Mouse (Mus musculus) heart, embryonic 10.5 days (tissue): ENCODE data around the gene Scd3. TPM values are rescaled to one million over a fixed set of nuclear protein-coding genes. Genes with fewer than 3 reads are reported as not detected.

Experiments
- DNase-seq: peaks from one replicate; pipeline ENCODE4 v3.0.0-alpha.2; 2017; ENCODE audit warnings: low spot score
- H3K27ac ChIP-seq: fragments of 300-500 bp; sonication (generic); 2 replicates; pipeline ENCODE4 v1.5.1; 2016; ENCODE audit warnings: mild to moderate bottlenecking
- H3K27me3 ChIP-seq: fragments of 300-500 bp; sonication (generic); 2 replicates; pipeline ENCODE4 v1.6.1; 2016; ENCODE audit warnings: mild to moderate bottlenecking; ENCODE audit not compliant: poor library complexity, insufficient read depth, severe bottlenecking
- H3K36me3 ChIP-seq: fragments of 300-500 bp; sonication (generic); 2 replicates; pipeline ENCODE4 v1.6.1; 2016; ENCODE audit warnings: mild to moderate bottlenecking, moderate library complexity
- H3K4me1 ChIP-seq: fragments of 300-500 bp; sonication (generic); 2 replicates; pipeline ENCODE4 v1.6.1; 2016; ENCODE audit warnings: mild to moderate bottlenecking
- H3K4me3 ChIP-seq: fragments of 300-500 bp; sonication (generic); 2 replicates; pipeline ENCODE4 v1.5.1; 2016; ENCODE audit warnings: mild to moderate bottlenecking, moderate library complexity
- H3K9me3 ChIP-seq: fragments of 300-500 bp; sonication (generic); 2 replicates; pipeline ENCODE4 v1.6.1; 2016; ENCODE audit warnings: mild to moderate bottlenecking, moderate library complexity
- WGBS: fragments of 180-500 bp; shearing (Covaris S2); methylation state at CpG from one replicate; pipeline ENCODE4 v1.1.7; 2016; 5-methylcytosine and 5-hydroxymethylcytosine counted together
- polyA plus RNA-seq: library from polyadenylated mRNA; unstranded; fragments of >200 nt; fragmentation: Nextera tagmentation; extraction: Ambion mirVana; gene quantifications from 2 replicates; pipeline ENCODE4 v1.2.1, GENCODE M21; 2016

Gene Scd3
- polyA plus RNA-seq, 1 experiment from 2014 or later, result 0.64 TPM

GRCm38 (mm10) chr19:44197053-44197852 lies 5.8 kb upstream of the Scd3 start:
- no peak for DNase-seq
- 70% methylated on average over 10 of the region's 10 CpGs for WGBS
- H3K9me3 ChIP-seq, result no peaks in the 10 kb centered on the region
- 0 out of 2 replicates have a peak, but pooled peaks cover 3% of the 10 kb centered on the region for H3K27me3 ChIP-seq
- no peaks in the 10 kb centered on the region for H3K4me1 ChIP-seq
- H3K27ac ChIP-seq, result no peak overlapping the region
- H3K4me3 ChIP-seq, result no peak overlapping the region
- H3K36me3 ChIP-seq, result no peaks in the 10 kb centered on the region

GRCm38 (mm10) chr19:44198494-44198893 lies 4.6 kb upstream of the Scd3 start:
- H3K9me3 ChIP-seq, result no peaks in the 10 kb centered on the region
- 86% methylated on average over 6 of the region's 6 CpGs for WGBS
- no peaks in the 10 kb centered on the region for H3K36me3 ChIP-seq
- H3K4me3 ChIP-seq, result no peak overlapping the region
- no peak for DNase-seq
- H3K4me1 ChIP-seq, result no peaks in the 10 kb centered on the region
- H3K27ac ChIP-seq, result no peak overlapping the region
- no peaks in the 10 kb centered on the region for H3K27me3 ChIP-seq

- no peak for DNase-seq
Observed at GRCm38 (mm10) chr19:44198964-44199363, 4.1 kb upstream of the Scd3 start.

GRCm38 (mm10) chr19:44207079-44207478 lies 4.0 kb downstream of the Scd3 start:
- 60% methylated on average over 2 of the region's 2 CpGs for WGBS
- Histone ChIP-seq H3K36me3 (no peaks in the 10 kb centered on the region), H3K4me1 (no peaks in the 10 kb centered on the region), H3K4me3 (no peak overlapping the region), H3K9me3 (no peaks in the 10 kb centered on the region), H3K27ac (no peak overlapping the region), H3K27me3 (no peaks in the 10 kb centered on the region)
- no peak for DNase-seq

More at GRCm38 (mm10) chr19:44198964-44199363, 4.1 kb upstream of the Scd3 start:
- 68% methylated on average over 2 of the region's 2 CpGs for WGBS
- Histone ChIP-seq H3K27ac (no peak overlapping the region), H3K4me3 (no peak overlapping the region), H3K36me3 (no peaks in the 10 kb centered on the region), H3K27me3 (no peaks in the 10 kb centered on the region), H3K9me3 (no peaks in the 10 kb centered on the region), H3K4me1 (no peaks in the 10 kb centered on the region)

- WGBS, result 66% methylated on average over 12 of the region's 12 CpGs
- Histone ChIP-seq H3K27ac (no peak overlapping the region), H3K4me1 (no peaks in the 10 kb centered on the region), H3K9me3 (no peaks in the 10 kb centered on the region), H3K4me3 (no peak overlapping the region), H3K36me3 (no peaks in the 10 kb centered on the region), H3K27me3 (peaks cover 6% of the 10 kb centered on the region; the same call in 1 of the 2 replicates)
- no peak for DNase-seq
Observed at GRCm38 (mm10) chr19:44215255-44215654, 12.2 kb downstream of the Scd3 start.

- Histone ChIP-seq H3K27ac (no peak overlapping the region), H3K4me1 (no peaks in the 10 kb centered on the region), H3K27me3 (peaks cover 6% of the 10 kb centered on the region; the same call in 1 of the 2 replicates), H3K9me3 (no peaks in the 10 kb centered on the region), H3K36me3 (no peaks in the 10 kb centered on the region), H3K4me3 (no peak overlapping the region)
- DNase-seq, result no peak
- WGBS, result 59% methylated on average over 3 of the region's 3 CpGs
Observed at GRCm38 (mm10) chr19:44217958-44218525, 15.0 kb downstream of the Scd3 start.

GRCm38 (mm10) chr19:44225728-44226127 lies 22.7 kb downstream of the Scd3 start:
- H3K4me3 ChIP-seq, result no peak overlapping the region
- no peaks in the 10 kb centered on the region for H3K27me3 ChIP-seq
- DNase-seq, result no peak
- WGBS, result 69% methylated on average over 5 of the region's 5 CpGs
- no peaks in the 10 kb centered on the region for H3K4me1 ChIP-seq
- no peaks in the 10 kb centered on the region for H3K9me3 ChIP-seq
- H3K27ac ChIP-seq, result no peak overlapping the region
- H3K36me3 ChIP-seq, result no peaks in the 10 kb centered on the region

GRCm38 (mm10) chr19:44229776-44230175 lies 26.7 kb downstream of the Scd3 start:
- Histone ChIP-seq H3K4me1 (no peaks in the 10 kb centered on the region), H3K36me3 (no peaks in the 10 kb centered on the region), H3K4me3 (no peak overlapping the region), H3K27ac (no peak overlapping the region), H3K27me3 (no peaks in the 10 kb centered on the region), H3K9me3 (no peaks in the 10 kb centered on the region)
- no peak for DNase-seq
- 61% methylated on average over 2 of the region's 2 CpGs for WGBS

- no peak for DNase-seq
- Histone ChIP-seq H3K36me3 (no peaks in the 10 kb centered on the region), H3K4me1 (no peaks in the 10 kb centered on the region), H3K27me3 (no peaks in the 10 kb centered on the region), H3K27ac (no peak overlapping the region), H3K9me3 (no peaks in the 10 kb centered on the region), H3K4me3 (no peak overlapping the region)
- 66% methylated on average over 3 of the region's 3 CpGs for WGBS
Observed at GRCm38 (mm10) chr19:44230212-44230611, 27.1 kb downstream of the Scd3 start.

- Histone ChIP-seq H3K9me3 (no peaks in the 10 kb centered on the region), H3K4me1 (no peaks in the 10 kb centered on the region), H3K27ac (no peak overlapping the region), H3K36me3 (no peaks in the 10 kb centered on the region), H3K27me3 (no peaks in the 10 kb centered on the region), H3K4me3 (no peak overlapping the region)
- no peak for DNase-seq
- WGBS, result 77% methylated on average over 4 of the region's 4 CpGs
Observed at GRCm38 (mm10) chr19:44231608-44232151, 28.6 kb downstream of the Scd3 start.

- H3K27ac ChIP-seq, result no peak overlapping the region
- H3K9me3 ChIP-seq, result no peaks in the 10 kb centered on the region
- no peak for DNase-seq
- no peaks in the 10 kb centered on the region for H3K36me3 ChIP-seq
- H3K4me3 ChIP-seq, result peak overlapping the region; percentile 43
- 13% methylated on average over 19 of the region's 19 CpGs for WGBS
- H3K4me1 ChIP-seq, result peaks cover 3% of the 10 kb centered on the region; the same call in 1 of the 2 replicates
- no peaks in the 10 kb centered on the region for H3K27me3 ChIP-seq
Observed at GRCm38 (mm10) chr19:44237471-44238006, 34.5 kb downstream of the Scd3 start.

GRCm38 (mm10) chr19:44238906-44239305 lies 35.8 kb downstream of the Scd3 start:
- H3K27me3 ChIP-seq, result no peaks in the 10 kb centered on the region
- no peak for DNase-seq
- no peaks in the 10 kb centered on the region for H3K36me3 ChIP-seq
- WGBS, result 71% methylated on average over 2 of the region's 2 CpGs
- H3K27ac ChIP-seq, result no peak overlapping the region
- H3K4me3 ChIP-seq, result no peak overlapping the region
- peaks cover 3% of the 10 kb centered on the region; the same call in 1 of the 2 replicates for H3K4me1 ChIP-seq
- no peaks in the 10 kb centered on the region for H3K9me3 ChIP-seq

- DNase-seq, result no peak
- no peaks in the 10 kb centered on the region for H3K36me3 ChIP-seq
- no peaks in the 10 kb centered on the region for H3K9me3 ChIP-seq
- no peak overlapping the region for H3K27ac ChIP-seq
- H3K4me3 ChIP-seq, result peak overlapping the region; percentile 25; the same call in 1 of the 2 replicates
- H3K27me3 ChIP-seq, result no peaks in the 10 kb centered on the region
- H3K4me1 ChIP-seq, result peaks cover 31% of the 10 kb centered on the region
- WGBS, result 7% methylated on average over 5 of the region's 5 CpGs
Observed at GRCm38 (mm10) chr19:44245761-44246171, 42.7 kb downstream of the Scd3 start.
